Mouse (Mus musculus) layer of hippocampus, adult 8-10 months (tissue): ENCODE results near the gene Xkr8. TPM values are rescaled to one million over a fixed set of nuclear protein-coding genes. Genes with fewer than 3 reads are reported as not detected.
"Not testable (repeated sequence)": the region's sequence is repeated elsewhere in the genome, so short reads cannot be mapped to it uniquely, and the experiment has no call there.

Experiments used
- DNase-seq, 2 experiments: peaks; one replicate each; pipeline ENCODE4 v3.0.0; 2022; ENCODE audit warnings: low spot score in 2 of 2
- total RNA-seq, 4 experiments: library from RNA; stranded (reverse); gene quantifications; 2 replicates each; pipeline ENCODE4 v1.2.4; 2022

Xkr8 gene
- total RNA-seq, 4 experiments from 2014 or later = 2.9 to 4.5 (median 3.6) TPM

DNA sequence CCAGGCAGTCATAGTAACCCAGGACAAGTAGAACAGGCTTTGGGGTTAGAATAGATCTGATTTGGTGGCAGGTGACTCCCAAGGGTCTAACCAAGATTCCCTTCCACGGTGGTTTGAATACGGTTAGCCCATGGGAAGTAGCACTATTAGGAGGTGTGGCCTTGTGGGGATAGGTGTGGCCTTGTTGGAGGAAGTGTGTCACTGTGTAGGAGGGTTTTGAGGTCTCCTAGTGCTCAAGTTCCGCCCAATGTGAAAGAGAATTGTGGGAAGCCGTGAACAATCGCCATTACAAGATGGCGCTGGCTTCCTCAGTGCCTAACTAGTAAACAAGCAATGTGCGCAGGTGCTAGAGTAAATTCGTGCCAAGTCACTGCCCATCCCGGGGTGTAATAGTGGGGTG lies 4.8 kb upstream of the Xkr8 start:
- DNase-seq = not testable (repeated sequence)

DNA sequence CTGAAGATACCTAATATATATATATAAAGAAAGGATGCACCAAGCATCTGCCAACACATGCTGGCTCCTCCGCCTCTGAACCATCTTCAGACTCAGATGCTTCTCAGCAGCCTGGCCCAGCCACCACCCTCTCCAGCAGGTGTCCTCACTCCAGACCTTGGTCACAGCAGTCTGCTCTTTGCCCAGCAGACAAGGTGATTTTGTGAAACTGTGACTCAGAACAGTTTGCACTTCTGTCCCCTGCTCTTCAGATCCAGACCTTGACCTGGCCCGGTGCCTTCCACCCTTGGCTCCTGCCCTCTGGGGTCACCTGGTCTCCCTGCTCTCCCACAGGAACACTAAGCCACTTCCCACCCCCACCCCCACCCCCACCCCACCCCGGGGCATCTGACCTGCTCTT lies 3.5 kb upstream of the Xkr8 start:
- DNase-seq = no peak

DNA sequence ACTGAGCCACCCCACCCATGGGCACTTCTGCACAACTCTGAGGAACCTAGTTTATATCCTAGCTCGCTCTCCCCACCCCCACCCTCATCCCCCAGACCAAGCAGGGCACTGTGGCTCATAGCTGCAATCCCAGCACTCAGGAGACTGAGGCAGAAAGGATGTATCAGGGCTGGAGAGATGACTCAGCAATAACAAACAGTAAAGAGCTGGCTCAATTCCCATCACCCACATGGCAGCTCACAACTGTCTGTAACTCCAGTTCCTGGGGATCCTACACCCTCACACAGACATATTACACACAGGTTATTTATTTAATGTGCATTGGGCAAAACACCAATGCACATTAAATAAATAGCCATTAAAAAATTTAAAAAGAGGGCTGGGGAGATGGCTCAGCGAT lies 3.0 kb upstream of the Xkr8 start:
- DNase-seq = no peak

DNA sequence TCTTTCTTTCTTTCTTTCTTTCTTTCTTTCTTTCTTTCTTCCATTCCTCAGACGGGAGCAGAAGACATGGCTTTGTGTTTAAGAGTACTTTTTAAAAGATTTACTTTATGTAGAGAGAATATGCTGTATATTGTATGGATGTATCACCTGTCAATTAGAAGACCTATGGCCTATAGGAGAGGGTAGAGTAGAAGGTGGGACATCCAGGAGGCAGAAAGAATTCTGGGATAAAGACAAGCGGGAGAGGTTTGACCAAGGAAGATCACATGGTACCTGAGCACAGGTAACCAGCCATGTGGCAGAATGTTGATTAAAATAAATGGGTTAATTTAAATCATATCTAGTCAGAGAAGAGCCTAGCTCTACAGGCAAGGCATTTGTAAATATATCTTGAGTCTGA lies 2.4 kb upstream of the Xkr8 start:
- no peak for DNase-seq

DNA sequence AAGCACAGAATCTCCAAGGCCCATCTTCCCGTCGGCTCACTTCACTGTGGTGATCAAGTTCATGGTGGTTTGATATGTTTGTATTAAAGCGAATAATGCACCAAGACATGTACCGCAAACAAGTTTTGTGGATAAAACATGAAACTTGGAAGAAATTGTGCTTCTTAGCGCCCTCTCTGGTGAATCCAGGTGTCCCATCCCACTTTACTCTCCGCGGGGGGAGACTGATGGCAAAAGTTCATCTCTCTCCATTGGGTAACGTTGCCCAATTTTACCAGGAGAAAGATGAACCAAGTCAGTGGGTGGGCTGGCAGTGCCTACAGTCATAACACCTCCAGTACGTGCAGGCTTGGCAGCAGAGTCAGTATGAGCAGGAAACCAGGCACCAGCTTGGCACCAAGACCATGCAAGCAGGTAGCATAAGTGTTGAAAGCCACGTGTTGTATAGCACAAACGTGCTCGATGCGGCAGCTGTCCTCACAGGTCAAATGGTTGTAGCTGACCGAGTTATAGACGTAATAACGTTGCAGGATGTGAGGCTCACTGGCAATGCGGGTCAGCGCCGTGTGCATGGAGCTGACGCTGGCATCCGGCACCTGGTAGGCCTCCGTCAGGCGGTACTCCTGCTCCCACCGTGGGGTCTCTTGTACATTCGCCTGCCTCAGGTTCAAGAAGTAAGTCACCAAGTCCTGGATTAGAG lies 875 bp upstream of the Xkr8 start:
- no peak for DNase-seq

DNA sequence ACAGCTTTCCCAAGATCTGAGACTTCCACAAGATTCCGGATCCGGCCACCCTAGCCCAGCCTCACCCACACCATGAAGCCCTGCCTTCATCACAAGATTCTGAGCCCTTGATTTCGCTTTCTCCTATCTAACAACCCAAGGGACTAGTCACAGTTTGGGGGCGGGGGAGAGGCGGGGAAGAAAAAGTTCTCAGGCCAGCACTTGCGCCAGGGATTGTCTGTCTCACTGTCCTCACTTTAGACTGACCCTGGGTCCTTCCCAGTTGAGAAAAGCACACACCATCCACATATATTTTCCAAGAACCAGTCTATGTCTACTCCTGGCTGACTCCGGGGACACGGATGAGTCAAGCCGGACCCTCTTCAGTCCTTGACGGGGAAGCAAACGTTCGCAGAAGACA lies 730 bp downstream of the Xkr8 start:
- DNase-seq = no peak

DNA sequence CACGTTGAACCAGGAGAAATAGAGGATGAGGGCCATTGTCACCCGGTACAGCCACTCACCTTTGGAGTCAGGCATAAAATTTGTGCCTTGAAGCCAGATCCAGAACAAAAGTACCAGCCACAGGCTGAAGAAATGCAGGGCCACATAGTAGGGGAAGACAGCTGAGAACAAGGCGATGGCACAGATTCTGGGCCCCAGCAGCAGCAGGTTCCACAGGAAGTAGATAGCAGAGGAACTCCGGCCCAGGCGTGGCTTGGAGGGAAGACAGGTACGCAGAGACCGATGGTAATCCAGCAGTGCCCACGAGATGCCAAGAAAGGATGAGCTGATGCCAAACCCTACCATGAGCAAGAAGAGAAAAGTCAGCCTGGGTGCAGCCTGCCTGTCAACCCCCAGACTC lies 4.1 kb downstream of the Xkr8 start:
- DNase-seq = no peak

DNA sequence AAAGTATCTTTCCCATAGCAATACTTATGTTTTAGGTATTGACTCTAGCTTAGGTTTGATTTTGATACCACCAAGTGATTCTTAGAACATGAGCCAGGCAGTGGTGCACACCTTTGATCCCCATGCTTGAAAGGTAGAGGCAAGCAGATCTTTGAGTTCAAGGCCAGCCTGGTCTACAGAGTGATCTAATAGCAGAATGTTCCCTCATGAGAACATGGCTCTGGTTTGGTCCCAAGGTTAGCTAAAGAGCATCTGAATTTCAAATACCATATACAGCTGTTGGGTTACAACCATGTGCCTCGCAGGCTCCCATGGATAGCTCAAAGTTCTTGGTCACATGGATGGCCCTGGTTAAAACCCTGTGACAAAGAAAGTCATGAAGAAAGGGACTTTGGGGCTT lies 14.1 kb downstream of the Xkr8 start:
- no peak for DNase-seq

DNA sequence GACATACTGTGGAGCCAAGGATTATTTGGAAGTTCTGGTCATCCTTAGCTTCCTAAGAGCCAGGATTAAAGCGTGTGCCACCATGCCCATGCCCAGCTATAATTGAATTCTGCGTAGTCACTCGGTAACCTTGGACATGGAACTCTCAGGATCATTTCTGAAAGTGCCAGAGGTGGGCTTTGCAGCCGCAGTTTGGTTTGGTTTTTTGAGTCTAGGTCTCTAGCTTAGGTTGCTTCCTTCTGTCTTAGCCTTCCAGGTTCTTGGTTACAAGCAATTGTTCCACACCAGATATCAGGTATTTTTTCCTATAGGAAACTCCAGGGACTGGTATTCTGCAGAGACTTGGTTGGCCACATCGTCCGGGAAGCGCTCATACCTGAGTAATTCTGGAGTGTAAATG lies 19.2 kb downstream of the Xkr8 start:
- DNase-seq = no peak

DNA sequence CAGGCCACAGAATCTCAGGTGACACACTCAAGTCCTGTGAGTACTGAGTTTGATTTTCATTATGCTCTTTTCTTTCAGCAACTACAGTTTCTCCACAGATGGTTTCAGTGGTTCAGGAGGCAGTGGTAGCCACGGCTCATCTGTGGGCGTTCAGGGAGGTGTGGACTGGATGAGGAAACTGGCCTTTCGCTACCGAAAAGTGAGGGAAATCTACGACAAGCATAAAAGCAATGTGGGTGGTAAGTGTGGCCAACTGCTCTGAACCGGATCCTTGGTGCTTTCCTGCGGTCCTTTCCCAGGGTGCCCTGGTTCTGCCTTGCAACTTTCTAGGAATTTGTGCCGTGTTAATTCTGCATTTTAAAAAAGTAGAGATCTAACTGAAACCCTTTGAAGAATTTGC lies 25.5 kb downstream of the Xkr8 start:
- DNase-seq = no peak

DNA sequence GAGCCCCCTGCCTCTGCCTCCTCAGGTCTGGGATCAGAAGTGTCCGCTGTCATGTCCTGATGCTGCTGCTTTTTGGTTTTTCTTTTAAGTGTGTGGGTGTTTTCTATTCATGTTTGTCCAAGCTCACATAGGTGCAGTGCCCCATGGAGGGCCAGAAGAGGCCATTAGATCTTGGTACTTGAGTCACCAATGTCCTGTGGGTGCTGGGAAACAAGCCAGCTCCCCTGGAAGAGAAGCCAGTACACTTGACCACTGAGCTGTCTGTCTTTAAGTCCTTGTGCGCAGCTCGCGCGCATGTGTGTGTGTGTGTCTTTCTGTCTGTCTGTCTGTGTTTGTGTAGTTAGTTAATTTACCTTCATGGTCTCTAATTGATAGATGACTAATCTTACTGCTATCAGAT lies 30.3 kb downstream of the Xkr8 start:
- no peak for DNase-seq

DNA sequence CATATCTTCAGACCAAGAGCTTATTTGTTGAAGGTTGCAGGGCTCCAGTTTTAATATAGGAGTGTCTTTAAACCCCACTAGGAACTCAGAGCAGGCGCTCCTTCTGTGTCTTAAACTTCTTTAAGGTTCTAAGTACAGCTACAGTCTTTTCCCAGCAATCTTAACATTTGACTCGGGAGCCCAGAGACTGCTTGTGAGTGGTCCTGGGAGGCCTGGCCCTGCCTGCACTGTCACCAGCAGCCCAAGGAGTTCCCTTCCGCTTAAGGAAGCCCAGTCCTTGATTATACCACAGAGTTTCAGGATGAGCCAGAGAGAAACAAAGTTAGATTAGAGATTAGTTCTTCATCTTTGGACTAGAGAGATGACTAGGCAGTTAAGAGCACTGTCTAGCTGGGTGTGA lies 39.0 kb downstream of the Xkr8 start:
- DNase-seq = no peak

DNA sequence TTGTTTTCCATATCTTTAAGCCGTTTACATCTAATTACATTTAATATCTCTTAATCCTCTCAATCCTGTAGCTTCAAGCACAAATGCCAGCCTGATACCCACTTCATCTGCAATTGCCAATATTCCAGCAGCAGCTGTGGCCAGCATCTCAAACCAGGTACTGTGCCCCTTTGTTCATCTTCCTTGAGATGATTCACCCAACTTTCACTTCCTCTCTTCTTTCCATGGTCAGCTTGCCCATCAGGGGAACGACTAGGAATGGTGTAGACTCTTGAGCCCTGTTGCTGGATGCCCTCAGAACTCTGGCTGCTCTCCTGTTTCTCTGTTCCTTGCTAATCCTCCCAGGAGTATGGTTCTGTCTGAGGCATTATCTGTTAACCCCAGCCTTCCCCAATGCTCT lies 42.7 kb downstream of the Xkr8 start:
- DNase-seq = no peak

DNA sequence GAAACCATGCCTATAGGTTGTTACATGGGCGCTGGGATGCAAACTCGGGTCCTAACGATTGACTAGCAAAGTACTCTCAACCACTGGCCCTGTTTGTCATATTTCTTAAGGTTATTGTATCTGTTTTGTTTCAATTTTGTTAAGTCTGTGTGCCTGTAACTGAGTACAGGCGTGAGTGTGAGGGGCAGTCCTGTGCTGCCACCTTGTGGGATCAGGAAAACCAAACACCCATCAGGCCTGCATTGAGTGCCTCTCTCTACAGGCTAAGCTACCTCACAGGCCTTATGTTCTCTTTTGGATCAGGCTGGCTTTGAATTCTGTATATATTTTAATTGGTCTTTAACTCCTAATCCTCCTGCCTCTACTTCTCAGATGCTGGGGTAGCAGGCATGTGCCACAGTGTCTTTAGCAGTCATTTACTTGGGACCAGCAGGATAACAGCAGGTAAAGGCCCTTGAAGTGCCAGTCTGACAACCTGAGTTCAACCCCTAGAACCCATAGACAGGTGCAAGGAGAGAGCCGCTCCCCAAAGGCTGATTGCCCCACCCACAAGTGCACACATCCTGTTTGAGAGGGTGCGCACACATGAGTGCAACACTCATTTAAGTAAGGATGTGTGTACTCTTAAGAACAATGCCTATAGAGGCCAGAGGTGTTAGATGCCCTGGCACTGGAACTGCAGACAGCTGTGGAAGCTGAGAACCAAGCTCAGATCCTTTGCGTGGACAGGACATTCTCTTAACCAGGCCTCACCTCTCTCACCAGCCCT lies 55.4 kb downstream of the Xkr8 start:
- peak; percentile 14 to 31 for DNase-seq

Other genes starting within 250 kb of the Xkr8 start
- gene Sesn2, start 222.0 kb downstream of the Xkr8 start, total RNA-seq = 10 to 100 TPM; 13.1 to 14.5 (median 14.4) TPM
- 100 to 1,000 TPM; 313 to 407 (median 357) TPM for gene Atpif1, start 198.9 kb downstream of the Xkr8 start, total RNA-seq
- 100 to 1,000 TPM in 2 of 4 experiments, 10 to 100 TPM in 2; 88.8 to 104 (median 94.6) TPM for gene Dnajc8, start 197.0 kb downstream of the Xkr8 start, total RNA-seq
- gene Ptafr, start 168.5 kb downstream of the Xkr8 start, total RNA-seq = 1 to 10 TPM; 1.1 to 3.8 (median 2.5) TPM
- gene Eya3, start 93.6 kb downstream of the Xkr8 start, total RNA-seq = 10 to 100 TPM; 28.7 to 31.1 (median 29.0) TPM
- gene Smpdl3b, start 24.7 kb upstream of the Xkr8 start, total RNA-seq = 1 to 10 TPM; 3.4 to 4.6 (median 4.0) TPM
- 10 to 100 TPM; 13.3 to 15.7 (median 15.1) TPM for gene Rpa2, start 35.8 kb upstream of the Xkr8 start, total RNA-seq
- 1 to 10 TPM in 2 of 4 experiments, under 1 TPM in 2; 0.62 to 3.9 (median 1.6) TPM for gene Themis2, start 63.8 kb upstream of the Xkr8 start, total RNA-seq
- 10 to 100 TPM; 37.9 to 43.2 (median 40.3) TPM for gene Ppp1r8, start 110.6 kb upstream of the Xkr8 start, total RNA-seq
- gene Stx12, start 152.0 kb upstream of the Xkr8 start, total RNA-seq = 100 to 1,000 TPM in 2 of 4 experiments, 10 to 100 TPM in 2; 97.1 to 116 (median 106) TPM
- 10 to 100 TPM; 47.4 to 67.7 (median 53.2) TPM for gene Fam76a, start 190.0 kb upstream of the Xkr8 start, total RNA-seq
- gene Fgr, start 241.5 kb upstream of the Xkr8 start, total RNA-seq = 1 to 10 TPM in 2 of 4 experiments, under 1 TPM in 1, not detected in 1; 0.19 to 3.9 (median 3.4) TPM